Mouse (Mus musculus) urinary bladder, adult 18-20 months (tissue): Measurements from ENCODE around the gene Me3.

Source experiments
- DNase-seq, 2 experiments: peaks; one replicate each; pipeline ENCODE4 v3.0.0; 2022; ENCODE audit warnings: low spot score in 2 of 2, mixed read lengths in 2 of 2

Gene Me3

GRCm38 (mm10) chr7:89903442-89904343 lies 271.5 kb downstream of the Me3 start, which contains the start of gene Ccdc81:
TSS of gene Ccdc81 (minus strand) at chr7:89903629.
- no peak for DNase-seq
